Mouse (Mus musculus): ENCODE data around the gene Rps17.

DNA sequence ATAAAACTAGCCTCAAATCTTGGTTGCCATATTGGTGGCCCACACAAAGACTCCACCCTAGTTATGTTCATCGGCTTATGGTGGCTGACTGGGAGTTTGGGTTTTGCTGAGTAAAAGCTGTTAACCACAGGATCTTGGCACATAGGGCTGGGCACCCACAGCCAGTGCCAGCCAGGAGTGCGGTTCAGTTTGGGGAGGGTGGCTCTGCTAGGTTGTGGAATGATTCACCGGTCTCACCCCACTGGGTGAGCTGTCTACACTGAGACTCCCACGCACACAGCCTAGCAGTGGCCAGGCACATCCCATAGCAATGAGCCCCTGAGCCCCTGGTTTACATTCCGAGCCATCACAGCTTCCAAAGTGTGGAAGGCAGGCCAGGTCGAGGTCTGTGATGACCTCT lies 25.3 kb downstream of the Rps17 start:
- TF ChIP-seq CTCF (IDR thresholded peaks at IDR 0.05; ENCODE audit: extremely low read depth, insufficient read depth, insufficient read length, insufficient replicate concordance): no peak
- no peak for TF ChIP-seq POLR2A (IDR thresholded peaks at IDR 0.05; ENCODE audit: low read depth, low read length)

Data from spleen, adult 2 months (tissue).